Mouse (Mus musculus) testis, adult 2 months (tissue): Measurements from ENCODE around the gene Supt4a.

Experiments
- CTCF ChIP-seq: fragments of 200-500 bp; IDR thresholded peaks from 2 replicates; pipeline ENCODE4 v1.5.1; 2012; ENCODE audit warnings: low read depth, mild to moderate bottlenecking, inconsistent platforms, low read length, moderate library complexity; ENCODE audit not compliant: control insufficient read depth, insufficient read depth, insufficient replicate concordance
- POLR2A ChIP-seq: fragments of 200-500 bp; IDR thresholded peaks from 2 replicates; pipeline ENCODE4 v1.6.1; 2012; ENCODE audit warnings: low read depth, mild to moderate bottlenecking, inconsistent platforms, low read length, moderate library complexity; ENCODE audit not compliant: control insufficient read depth

- TF ChIP-seq CTCF (no peak), POLR2A (no peak)
Measured at GRCm38 (mm10) chr11:87730652-87731310, 6.6 kb upstream of the Supt4a start.
